Mouse (Mus musculus): Measurements from ENCODE around the gene Cdk4.
"Not testable (repeated sequence)": the region's sequence is repeated elsewhere in the genome, so short reads cannot be mapped to it uniquely, and the experiment has no call there.

Cdk4 gene

GRCm38 (mm10) chr10:127058161-127058560 lies 5.2 kb upstream of the Cdk4 start:
- peak; percentile 69 for DNase-seq (ENCODE audit: inconsistent ontology term)

DNA sequence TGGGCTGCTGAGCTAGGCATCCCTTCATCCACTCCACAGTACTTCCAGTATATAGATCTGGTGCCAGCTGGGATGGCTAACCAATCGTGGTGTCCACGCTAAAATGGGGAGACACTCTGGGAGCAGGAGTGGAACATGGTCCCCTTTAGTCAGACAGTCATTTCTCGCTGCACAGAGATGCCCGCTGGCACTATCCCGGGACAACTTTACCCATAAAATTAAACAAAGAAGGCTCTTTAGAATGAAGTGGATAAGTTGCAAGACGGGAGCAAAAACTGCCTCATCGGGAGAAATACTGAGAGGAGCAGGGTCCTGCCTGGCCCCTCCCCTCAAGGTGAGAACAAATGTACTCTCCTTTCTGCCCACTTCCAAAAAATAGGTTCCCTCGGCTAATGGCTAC lies 4.6 kb upstream of the Cdk4 start:
- DNase-seq (ENCODE audit: inconsistent ontology term), result no peak

DNA sequence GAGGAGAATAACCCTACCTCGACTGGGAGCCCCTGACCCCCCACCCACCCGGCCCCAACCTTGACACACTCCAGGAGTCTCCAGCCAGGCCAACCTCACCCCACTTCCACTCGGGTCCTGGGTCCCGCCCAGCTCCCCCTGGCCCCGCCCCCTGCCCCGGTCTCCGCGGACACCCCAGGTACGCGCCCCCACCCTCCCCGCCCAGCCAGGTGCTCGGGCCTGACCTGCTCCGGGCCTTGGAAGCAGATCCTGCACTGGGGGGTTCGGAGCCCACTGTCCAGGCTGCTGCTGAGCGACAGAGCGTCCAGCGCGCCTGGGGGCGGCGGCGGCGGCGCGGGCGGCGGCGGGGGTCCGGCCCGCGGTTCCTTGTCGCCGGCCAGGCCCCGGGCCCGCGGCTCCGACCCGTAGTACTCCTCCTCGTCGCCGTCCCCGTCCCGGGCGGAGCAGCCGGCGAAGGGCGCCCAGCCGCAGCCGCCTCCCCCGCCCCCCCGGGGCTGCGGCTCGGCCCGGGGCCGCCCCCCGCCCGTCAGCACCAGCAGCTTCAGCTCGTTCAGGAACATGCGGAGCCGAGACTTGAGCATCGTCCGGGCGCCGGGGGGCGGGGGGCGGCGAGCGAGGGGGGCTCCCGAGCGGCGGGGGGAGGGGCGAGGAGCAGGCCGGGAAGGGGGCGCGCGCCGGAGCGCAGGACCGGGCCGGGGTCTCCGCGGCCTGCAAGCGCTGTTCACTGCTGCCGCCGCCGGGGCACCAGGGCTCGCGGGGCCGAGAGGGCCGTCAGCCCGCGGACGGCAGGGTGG lies 4.0 kb upstream of the Cdk4 start:
- DNase-seq (ENCODE audit: inconsistent ontology term), result no peak

DNA sequence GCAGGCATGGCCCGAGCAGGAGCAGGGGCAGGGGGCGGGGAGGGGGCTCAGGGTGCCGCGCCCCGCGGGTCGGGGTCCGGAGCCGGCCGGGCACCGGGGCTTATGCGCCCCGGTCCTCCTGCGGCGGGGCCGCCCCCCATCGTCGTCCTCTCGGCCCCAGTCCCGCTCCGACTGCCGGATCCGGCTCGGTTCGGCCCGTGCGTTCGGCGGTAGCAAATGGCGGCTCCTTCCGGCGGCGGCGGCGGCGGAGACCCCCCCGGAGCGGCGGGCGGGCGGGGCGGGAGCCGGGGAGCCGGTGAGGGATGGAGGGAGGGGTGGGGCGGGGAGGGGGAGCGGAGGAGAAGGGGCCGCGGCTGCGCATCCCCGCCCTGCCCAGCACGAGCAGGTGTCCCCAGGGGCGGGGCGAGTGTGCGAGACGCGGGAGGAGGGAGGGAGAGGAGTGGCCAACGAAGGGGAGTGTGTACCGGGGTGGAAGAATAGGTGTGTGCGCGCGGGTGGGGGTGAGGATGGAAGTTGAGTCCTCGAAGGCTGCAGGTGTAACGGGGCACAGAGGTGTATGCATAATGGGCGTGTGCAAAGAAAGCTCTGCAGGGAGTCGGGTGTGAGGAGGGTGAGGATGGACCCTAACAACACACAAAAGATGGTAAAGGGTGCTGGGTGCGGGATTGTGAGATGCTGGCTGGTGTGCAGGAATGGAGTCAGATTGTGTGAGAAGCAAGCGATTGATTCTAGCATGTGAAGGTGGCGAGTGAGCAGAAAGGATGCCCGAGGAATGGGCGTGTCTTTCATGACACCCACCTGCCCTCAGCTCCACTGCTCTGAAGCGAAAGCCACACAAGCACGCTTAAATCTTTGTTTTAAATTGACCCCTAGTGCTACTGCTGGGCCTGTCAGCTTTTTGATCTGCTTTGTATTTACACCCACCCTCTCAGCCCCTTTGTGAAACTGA lies 3.1 kb upstream of the Cdk4 start, which contains the start of gene March9:
March9 (minus strand) TSS at position 217 of the 949 bp plus-strand sequence.
- DNase-seq (ENCODE audit: inconsistent ontology term), result peak; percentile 73

DNA sequence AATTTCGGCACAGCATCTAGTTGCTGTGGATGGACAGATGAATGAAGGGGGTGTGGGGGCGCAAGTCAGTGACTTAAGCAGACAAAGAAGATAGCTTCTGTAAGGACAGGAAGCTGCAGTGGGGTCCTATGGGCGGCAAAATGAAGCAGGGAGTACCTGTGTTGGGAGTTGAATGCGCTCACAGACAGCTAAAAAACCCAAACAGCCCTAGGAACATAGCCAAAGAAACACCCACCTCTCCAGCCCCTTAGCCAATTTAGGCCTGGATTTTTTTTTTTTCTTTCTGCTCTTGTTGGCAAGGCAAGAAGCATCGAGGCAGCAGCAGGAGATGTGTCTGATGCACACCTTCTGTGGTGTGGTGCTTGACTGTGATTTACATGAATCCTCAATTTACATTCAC lies 2.2 kb upstream of the Cdk4 start:
- DNase-seq (ENCODE audit: inconsistent ontology term), result no peak

DNA sequence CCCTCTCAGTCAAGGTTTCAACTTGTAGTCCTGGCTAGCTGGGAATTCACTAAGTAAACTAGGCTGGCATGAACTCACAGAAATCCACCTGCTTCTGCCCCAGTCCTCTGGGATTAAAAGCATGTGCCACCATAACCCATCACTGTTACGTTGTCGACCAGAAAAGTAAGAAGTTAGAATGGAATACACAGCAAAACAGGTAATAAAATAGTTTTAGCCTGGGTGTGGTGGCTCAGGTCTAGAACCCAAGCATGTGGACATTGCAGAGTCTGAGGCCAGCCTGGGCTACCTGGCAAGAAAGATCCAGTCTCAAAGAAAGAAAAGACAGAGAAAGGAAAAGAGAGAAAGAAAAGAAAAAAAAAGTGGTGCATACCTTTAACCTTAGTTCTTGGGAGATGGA lies 1.8 kb upstream of the Cdk4 start:
- no peak for DNase-seq (ENCODE audit: inconsistent ontology term)

DNA sequence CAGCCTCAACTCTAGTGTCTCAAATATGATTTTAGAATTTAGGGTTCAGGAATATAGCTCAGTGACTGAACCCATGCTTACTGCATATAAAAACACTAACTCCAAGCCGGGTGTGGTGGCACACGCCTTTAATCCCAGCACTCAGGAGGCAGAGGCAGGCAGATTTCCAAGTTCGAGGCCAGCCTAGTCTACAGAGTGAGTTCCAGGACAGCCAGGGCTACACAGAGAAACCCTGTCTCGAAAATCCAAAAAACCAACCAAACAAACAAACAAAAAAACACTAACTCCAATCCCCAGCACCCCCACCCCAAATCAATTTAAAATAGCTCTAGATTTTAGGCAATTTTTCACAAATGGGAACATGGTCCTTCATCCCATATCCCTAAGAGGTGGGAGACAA lies 1.2 kb upstream of the Cdk4 start:
- DNase-seq (ENCODE audit: inconsistent ontology term), result not testable (repeated sequence)

- no peak for DNase-seq (ENCODE audit: inconsistent ontology term)
Measured at GRCm38 (mm10) chr10:127062503-127062902, 831 bp upstream of the Cdk4 start.

- DNase-seq (ENCODE audit: inconsistent ontology term), result no peak
Measured at GRCm38 (mm10) chr10:127063913-127064870, 858 bp downstream of the Cdk4 start.

DNA sequence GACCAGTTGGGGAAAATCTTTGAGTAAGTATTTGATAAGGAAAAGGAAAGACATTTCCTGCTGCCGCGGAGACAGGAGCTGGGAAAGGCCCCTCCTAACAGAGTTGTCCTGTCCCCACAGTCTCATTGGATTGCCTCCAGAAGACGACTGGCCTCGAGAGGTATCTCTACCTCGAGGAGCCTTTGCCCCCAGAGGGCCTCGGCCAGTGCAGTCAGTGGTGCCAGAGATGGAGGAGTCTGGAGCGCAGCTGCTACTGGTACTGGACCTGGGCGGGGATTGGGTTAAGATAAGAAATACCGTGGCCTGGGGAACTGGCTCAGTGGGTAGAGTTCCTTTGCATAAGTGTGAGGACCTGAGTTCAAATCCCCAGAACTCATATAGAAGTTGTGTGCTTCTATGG lies 2.6 kb downstream of the Cdk4 start:
- no peak for DNase-seq (ENCODE audit: inconsistent ontology term)

- no peak for DNase-seq (ENCODE audit: inconsistent ontology term)
Measured at GRCm38 (mm10) chr10:127066519-127067018, 3.2 kb downstream of the Cdk4 start.

GRCm38 (mm10) chr10:127068360-127069038 lies 5.2 kb downstream of the Cdk4 start:
- no peak for DNase-seq (ENCODE audit: inconsistent ontology term)

- no peak for DNase-seq (ENCODE audit: inconsistent ontology term)
Measured at GRCm38 (mm10) chr10:127069281-127070189, 6.2 kb downstream of the Cdk4 start.

GRCm38 (mm10) chr10:127070190-127071121 lies 7.1 kb downstream of the Cdk4 start, which contains the start of gene Tspan31:
TSS of gene Tspan31 (minus strand) at chr10:127070264.
- DNase-seq (ENCODE audit: inconsistent ontology term), result peak; percentile 96

GRCm38 (mm10) chr10:127071203-127071602 lies 7.9 kb downstream of the Cdk4 start:
- DNase-seq (ENCODE audit: inconsistent ontology term), result no peak

- not testable (repeated sequence) for DNase-seq (ENCODE audit: inconsistent ontology term)
Measured at GRCm38 (mm10) chr10:127072270-127072669, 8.9 kb downstream of the Cdk4 start.

- DNase-seq (ENCODE audit: inconsistent ontology term), result not testable (repeated sequence)
Measured at GRCm38 (mm10) chr10:127072969-127073368, 9.6 kb downstream of the Cdk4 start.

DNA sequence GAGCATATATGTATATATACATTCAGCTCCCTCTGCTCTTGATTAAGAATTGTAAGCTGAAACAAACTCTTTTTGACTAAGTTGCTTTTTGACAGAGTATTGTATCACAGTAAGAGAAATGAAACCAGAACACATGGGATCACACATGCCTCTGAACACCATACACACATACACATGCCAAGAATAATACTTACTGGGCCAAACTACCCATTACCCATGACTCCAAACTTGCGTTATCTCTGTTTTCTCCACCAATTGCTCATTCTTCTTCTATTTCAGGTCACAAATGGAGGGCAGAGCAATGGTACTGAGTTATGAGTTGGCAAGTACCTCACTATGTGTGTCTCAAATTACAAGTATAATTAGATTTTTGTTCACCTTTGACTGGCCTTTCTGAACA lies 10.6 kb downstream of the Cdk4 start:
- DNase-seq (ENCODE audit: inconsistent ontology term), result no peak
